Mouse (Mus musculus) heart, embryonic 14.5 days (tissue): ENCODE results near the gene Cmpk2. TPM values are rescaled to one million over a fixed set of nuclear protein-coding genes. Genes with fewer than 3 reads are reported as not detected.
"Not testable (repeated sequence)": the region's sequence is repeated elsewhere in the genome, so short reads cannot be mapped to it uniquely, and the experiment has no call there.

Source experiments
- ATAC-seq: fragments of 200-750 bp; cut with Nextera tagmentation; 2 replicates; pipeline ENCODE4 v1.8.0; 2017; ENCODE audit warnings: low read depth, moderate TSS enrichment; ENCODE audit not compliant: insufficient number of reproducible peaks, insufficient read depth, low FRiP score
- H3K27ac ChIP-seq, 2 experiments: fragments of 200-500 bp in 1 of 2; fragments of 300-500 bp in 1 of 2; sonication (generic) in 1 of 2; replicated peaks in 1 of 2; 2 replicates each; pipeline ENCODE4 v1.5.1; 2012 to 2014; ENCODE audit warnings: low read depth in 2 of 2, low read length in 2 of 2, control low read depth in 1 of 2, mild to moderate bottlenecking in 1 of 2, mixed read lengths in 1 of 2; ENCODE audit not compliant: control insufficient read depth in 1 of 2, insufficient read depth in 1 of 2
- H3K27me3 ChIP-seq: fragments of 300-500 bp; sonication (generic); 2 replicates; pipeline ENCODE4 v1.6.1; 2014; ENCODE audit warnings: mild to moderate bottlenecking, low read length, control low read depth; ENCODE audit not compliant: control insufficient read depth, insufficient read depth
- H3K36me3 ChIP-seq: fragments of 300-500 bp; sonication (generic); 2 replicates; pipeline ENCODE4 v1.6.1; 2014; ENCODE audit warnings: mild to moderate bottlenecking, control low read depth, low read length, mixed read lengths; ENCODE audit not compliant: control insufficient read depth, insufficient read depth
- H3K4me1 ChIP-seq, 2 experiments: fragments of 200-500 bp in 1 of 2; fragments of 300-500 bp in 1 of 2; sonication (generic) in 1 of 2; 2 replicates each; pipeline ENCODE4 v1.6.1; 2012 to 2014; ENCODE audit warnings: low read length in 2 of 2, control low read depth in 1 of 2, mixed read lengths in 1 of 2; ENCODE audit not compliant: control insufficient read depth in 2 of 2, insufficient read depth in 2 of 2
- H3K4me2 ChIP-seq: fragments of 300-500 bp; sonication (generic); 2 replicates; pipeline ENCODE4 v1.6.1; 2014; ENCODE audit warnings: mild to moderate bottlenecking, low read length
- H3K4me3 ChIP-seq, 2 experiments: fragments of 200-500 bp in 1 of 2; fragments of 300-500 bp in 1 of 2; sonication (generic) in 1 of 2; 2 replicates each; pipeline ENCODE4 v1.5.1; 2012 to 2014; ENCODE audit warnings: low read length in 2 of 2, mild to moderate bottlenecking in 2 of 2, control low read depth in 1 of 2, low read depth in 1 of 2, moderate library complexity in 1 of 2; ENCODE audit not compliant: control insufficient read depth in 1 of 2, insufficient read depth in 1 of 2
- H3K9ac ChIP-seq: fragments of 300-500 bp; sonication (generic); 2 replicates; pipeline ENCODE4 v1.6.1; 2014; ENCODE audit warnings: mild to moderate bottlenecking, low read length
- H3K9me3 ChIP-seq: fragments of 300-500 bp; sonication (generic); 2 replicates; pipeline ENCODE4 v1.6.1; 2016; ENCODE audit warnings: low read length, control low read depth; ENCODE audit not compliant: control insufficient read depth
- WGBS: fragments of 180-500 bp; shearing (Covaris S2); extraction: QIAGEN DNeasy Blood & Tissue Kit; methylation state at CpG from one replicate; pipeline ENCODE4 v1.1.7; 2014; 5-methylcytosine and 5-hydroxymethylcytosine counted together
- polyA plus RNA-seq: library from polyadenylated mRNA; unstranded; fragments of >200 nt; fragmentation: Nextera tagmentation; extraction: Ambion mirVana; gene quantifications from 2 replicates; pipeline ENCODE4 v1.2.1, GENCODE M21; 2014

Gene Cmpk2
- polyA plus RNA-seq: 3.0 and 3.8 TPM in 2 replicates

DNA sequence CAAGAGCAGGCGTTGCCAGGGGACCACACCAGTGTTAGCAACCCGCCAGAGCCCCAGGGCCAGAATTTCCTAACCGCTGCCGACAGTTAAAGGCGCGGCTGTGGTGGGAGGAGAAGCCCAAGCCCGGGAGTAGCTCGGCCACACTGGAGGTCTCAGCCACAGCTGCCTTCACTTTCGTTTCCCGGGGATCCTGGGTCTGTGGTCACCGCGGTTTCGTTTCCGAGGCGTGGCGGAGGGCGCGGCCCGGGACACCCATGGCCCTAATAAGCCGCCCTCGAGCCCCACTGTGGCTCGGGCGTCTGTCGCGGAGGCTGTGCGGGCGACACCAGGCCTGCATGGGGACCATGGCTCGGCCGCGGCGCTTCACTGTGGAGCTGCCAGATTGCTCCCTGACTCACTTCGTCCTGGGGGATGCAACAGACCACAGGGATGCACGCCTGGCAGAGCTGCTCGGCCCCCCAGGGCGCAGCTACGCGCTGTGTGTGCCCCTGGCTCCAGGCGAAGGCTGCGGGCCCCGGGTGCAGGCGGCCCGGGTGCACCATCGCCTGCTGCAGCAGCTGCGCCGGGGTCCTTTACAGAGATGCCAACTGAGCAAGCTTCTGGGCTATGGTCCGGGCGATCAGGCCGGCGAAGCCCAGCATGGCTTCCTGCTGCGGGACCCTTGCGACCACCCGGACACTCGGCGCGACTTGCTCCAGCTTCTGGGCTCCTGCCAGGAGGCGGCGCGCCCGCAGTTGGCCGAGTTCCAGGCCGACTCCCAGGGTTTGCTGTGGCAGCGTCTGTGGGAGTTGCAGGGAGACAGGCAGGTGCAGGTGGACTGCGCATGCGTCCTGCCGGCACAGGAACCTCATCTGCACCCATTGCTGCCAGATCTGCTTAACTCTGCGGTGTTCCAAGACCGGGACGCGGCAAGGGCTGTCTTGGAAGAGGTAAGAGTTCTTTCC is at the start of gene Cmpk2:
Cmpk2 (plus strand) TSS at position 107 of the 944 bp plus-strand sequence.
- Histone ChIP-seq H3K4me3 (peak within 1 kb of the TSS; percentile 77 to 87), H3K36me3 (no peaks in the 10 kb centered on the region), H3K9ac (peak within 1 kb of the TSS; percentile 83), H3K4me2 (peak within 1 kb of the TSS; percentile 98), H3K4me1 (peaks cover 0 to 4% of the 10 kb centered on the region in 2 experiments; a peak in 1 of 4 replicates), H3K27ac (peak within 1 kb of the TSS; percentile 35 to 71; a peak in 3 of 4 replicates), H3K9me3 (no peaks in the 10 kb centered on the region), H3K27me3 (no peaks in the 10 kb centered on the region)
- under 1% methylated on average over 68 of the region's 69 CpGs for WGBS
- ATAC-seq: peak; percentile 65

DNA sequence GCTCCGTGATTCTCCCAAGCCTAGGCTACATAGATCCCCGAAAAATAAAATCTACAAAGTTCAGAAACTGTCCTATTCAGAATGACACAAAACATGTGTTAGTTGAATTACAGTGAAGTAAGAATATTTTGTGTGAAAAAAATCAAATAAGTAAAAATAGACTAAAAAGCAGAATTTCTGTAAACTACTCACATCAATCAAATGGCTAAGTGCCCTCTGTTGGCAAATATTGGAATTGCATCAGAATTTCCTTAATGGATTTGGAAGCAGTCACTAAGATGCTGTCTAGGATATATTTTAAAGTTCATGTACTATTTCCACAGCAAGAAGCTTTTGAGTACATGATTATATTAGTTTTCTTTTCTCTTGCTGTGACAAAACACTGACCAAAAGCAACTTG is 44.2 kb upstream of the Cmpk2 start:
- no peaks in the 10 kb centered on the region; the same call in 1 of the 2 replicates for H3K27me3 ChIP-seq

GRCm38 (mm10) chr12:26428771-26429170 is 40.2 kb upstream of the Cmpk2 start:
- not testable (repeated sequence) for H3K4me3 ChIP-seq, H3K4me1 ChIP-seq, H3K27me3 ChIP-seq

More for the DNA sequence above, 44.2 kb upstream of the Cmpk2 start:
- H3K9me3 ChIP-seq: no peaks in the 10 kb centered on the region
- H3K27ac ChIP-seq: no peak overlapping the region
- no peaks in the 10 kb centered on the region for H3K4me1 ChIP-seq
- WGBS: 90% methylated on average over 2 of the region's 2 CpGs
- no peak overlapping the region for H3K4me3 ChIP-seq
- no peak overlapping the region for H3K9ac ChIP-seq
- no peak overlapping the region for H3K4me2 ChIP-seq
- ATAC-seq: no peak
- H3K36me3 ChIP-seq: no peaks in the 10 kb centered on the region

DNA sequence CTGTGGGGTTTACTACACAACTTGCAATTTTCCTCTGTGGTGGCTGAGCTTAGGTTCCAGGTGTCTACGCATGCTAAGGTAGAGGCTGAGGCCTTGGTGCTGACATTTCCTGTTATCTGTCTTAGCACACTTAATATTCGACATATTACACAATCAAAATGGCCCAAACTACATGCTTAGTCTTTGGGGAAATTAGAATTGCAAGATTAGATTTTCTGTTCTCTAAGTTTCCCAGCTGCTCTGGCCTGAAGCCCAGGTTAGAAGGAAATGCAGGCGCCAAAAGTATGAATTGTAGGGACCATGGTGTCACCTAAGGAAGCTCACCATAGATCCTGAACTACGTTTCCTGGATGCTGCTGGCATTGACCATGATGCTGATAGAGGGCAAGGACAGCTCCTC is 32.7 kb upstream of the Cmpk2 start:
- H3K36me3 ChIP-seq: no peaks in the 10 kb centered on the region
- 64% methylated on average over 4 of the region's 4 CpGs for WGBS
- H3K4me2 ChIP-seq: no peak overlapping the region
- no peak overlapping the region for H3K4me3 ChIP-seq
- H3K27me3 ChIP-seq: no peaks in the 10 kb centered on the region
- H3K9me3 ChIP-seq: no peaks in the 10 kb centered on the region
- ATAC-seq: no peak
- H3K27ac ChIP-seq: no peak overlapping the region
- no peak overlapping the region for H3K9ac ChIP-seq
- no peaks in the 10 kb centered on the region; a peak in 1 of 4 replicates for H3K4me1 ChIP-seq

More at GRCm38 (mm10) chr12:26428771-26429170, 40.2 kb upstream of the Cmpk2 start:
- H3K9me3 ChIP-seq, H3K4me2 ChIP-seq, ATAC-seq, H3K27ac ChIP-seq, H3K9ac ChIP-seq, H3K36me3 ChIP-seq: not testable (repeated sequence)
- WGBS: 70% methylated on average over 2 of the region's 2 CpGs

DNA sequence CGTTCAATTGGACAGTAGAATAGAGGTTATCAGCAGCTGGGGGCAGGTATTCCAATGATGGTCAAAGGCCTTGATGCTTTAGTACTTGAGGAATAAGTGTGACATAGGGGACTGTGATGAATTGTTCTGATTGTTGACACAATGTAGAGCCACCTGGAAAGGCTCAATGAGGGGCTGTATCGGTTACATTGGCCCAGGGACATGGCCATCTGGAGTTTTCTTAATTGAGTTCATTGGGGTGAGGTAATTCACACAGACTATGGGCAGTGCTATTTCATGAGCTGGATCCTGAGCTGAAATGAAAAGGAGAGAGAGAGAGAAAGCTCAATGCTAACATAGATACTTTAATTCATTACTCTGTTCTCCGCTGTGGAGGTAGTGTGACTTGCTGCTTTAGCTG is 31.1 kb upstream of the Cmpk2 start:
- 67% methylated on average over 3 of the region's 3 CpGs for WGBS
- H3K36me3 ChIP-seq: no peaks in the 10 kb centered on the region
- H3K9me3 ChIP-seq: no peaks in the 10 kb centered on the region
- H3K4me3 ChIP-seq: no peak overlapping the region
- no peak overlapping the region for H3K9ac ChIP-seq
- ATAC-seq: no peak
- H3K27ac ChIP-seq: no peak overlapping the region
- H3K4me1 ChIP-seq: no peaks in the 10 kb centered on the region; a peak in 1 of 4 replicates
- no peaks in the 10 kb centered on the region for H3K27me3 ChIP-seq
- H3K4me2 ChIP-seq: no peak overlapping the region

GRCm38 (mm10) chr12:26439366-26439765 is 29.6 kb upstream of the Cmpk2 start:
- no peaks in the 10 kb centered on the region for H3K27me3 ChIP-seq
- 0 out of 4 replicates have a peak, but pooled peaks cover 0 to 6% of the 10 kb centered on the region in 2 experiments for H3K4me1 ChIP-seq
- 70% methylated on average over 3 of the region's 3 CpGs for WGBS
- no peak overlapping the region for H3K4me3 ChIP-seq
- no peaks in the 10 kb centered on the region for H3K9me3 ChIP-seq
- H3K27ac ChIP-seq: no peak overlapping the region
- no peak overlapping the region for H3K9ac ChIP-seq
- H3K36me3 ChIP-seq: no peaks in the 10 kb centered on the region
- no peak for ATAC-seq
- H3K4me2 ChIP-seq: no peak overlapping the region

GRCm38 (mm10) chr12:26444054-26444453 is 24.9 kb upstream of the Cmpk2 start:
- Histone ChIP-seq H3K4me3 (no peak overlapping the region), H3K36me3 (no peaks in the 10 kb centered on the region), H3K9ac (no peak overlapping the region), H3K27ac (no peak overlapping the region), H3K4me1 (0 out of 4 replicates have a peak, but pooled peaks cover 0 to 6% of the 10 kb centered on the region in 2 experiments), H3K27me3 (no peaks in the 10 kb centered on the region), H3K4me2 (no peak overlapping the region), H3K9me3 (no peaks in the 10 kb centered on the region)
- 0% methylated on average over 2 of the region's 2 CpGs for whole genome bisulfite sequencing
- no peak for ATAC-seq
